Mouse (Mus musculus) midbrain, embryonic 15.5 days (tissue): ENCODE measurements around the gene Mta2. TPM values are rescaled to one million over a fixed set of nuclear protein-coding genes. Genes with fewer than 3 reads are reported as not detected.
A peak's percentile ranks its signal among the peaks of the same experiment; 100 is the strongest.

Experiments used
- ATAC-seq: fragments of 200-750 bp; cut with Nextera tagmentation; replicated peaks from 2 replicates; pipeline ENCODE4 v1.8.0; 2017; ENCODE audit warnings: moderate TSS enrichment
- H3K27ac ChIP-seq: fragments of 300-500 bp; sonication (generic); 2 replicates; pipeline ENCODE4 v1.5.1; 2015; ENCODE audit warnings: mild to moderate bottlenecking, inconsistent platforms
- H3K27me3 ChIP-seq: fragments of 300-500 bp; sonication (generic); replicated peaks from 2 replicates; pipeline ENCODE4 v1.6.1; 2015; ENCODE audit warnings: inconsistent platforms
- H3K36me3 ChIP-seq: fragments of 300-500 bp; sonication (generic); replicated peaks from 2 replicates; pipeline ENCODE4 v1.6.1; 2015; ENCODE audit warnings: inconsistent platforms
- H3K4me1 ChIP-seq: fragments of 300-500 bp; sonication (generic); 2 replicates; pipeline ENCODE4 v1.6.1; 2015; ENCODE audit warnings: inconsistent platforms
- H3K4me2 ChIP-seq: fragments of 300-500 bp; sonication (generic); 2 replicates; pipeline ENCODE4 v1.6.1; 2015; ENCODE audit warnings: inconsistent platforms, mild to moderate bottlenecking, moderate library complexity
- H3K4me3 ChIP-seq: fragments of 300-500 bp; sonication (generic); 2 replicates; pipeline ENCODE4 v1.5.1; 2015; ENCODE audit warnings: mild to moderate bottlenecking, inconsistent platforms
- H3K9ac ChIP-seq: fragments of 300-500 bp; sonication (generic); 2 replicates; pipeline ENCODE4 v1.6.1; 2015; ENCODE audit warnings: mild to moderate bottlenecking, inconsistent platforms
- H3K9me3 ChIP-seq: fragments of 300-500 bp; sonication (generic); 2 replicates; pipeline ENCODE4 v1.6.1; 2016; ENCODE audit warnings: inconsistent platforms
- WGBS: fragments of 180-500 bp; shearing (Covaris S2); methylation state at CpG from one replicate; pipeline ENCODE4 v1.1.7; 2015; ENCODE audit warnings: mixed read lengths; 5-methylcytosine and 5-hydroxymethylcytosine counted together
- polyA plus RNA-seq: library from polyadenylated mRNA; unstranded; fragments of >200 nt; fragmentation: Nextera tagmentation; extraction: Ambion mirVana; gene quantifications from 2 replicates; pipeline ENCODE4 v1.2.1, GENCODE M21; 2015

Mta2 gene
- polyA plus RNA-seq, 1 experiment from 2014 or later: 121 TPM

- Histone ChIP-seq H3K36me3 (no peaks in the 10 kb centered on the region), H3K27ac (no peak overlapping the region; the same call in 1 of the 2 replicates), H3K4me1 (peaks cover 26% of the 10 kb centered on the region), H3K9ac (peak overlapping the region; percentile 18; the same call in 1 of the 2 replicates), H3K4me2 (peak overlapping the region; percentile 73), H3K4me3 (peak overlapping the region; percentile 42), H3K9me3 (no peaks in the 10 kb centered on the region), H3K27me3 (peaks cover 39% of the 10 kb centered on the region)
- whole genome bisulfite sequencing: under 1% methylated on average over 52 of the region's 53 CpGs
- peak; percentile 55 for ATAC-seq
Observed at GRCm38 (mm10) chr19:8989567-8990431, 48.1 kb downstream of the Mta2 start.

GRCm38 (mm10) chr19:8990432-8991102, 48.9 kb downstream of the Mta2 start:
- H3K4me3 ChIP-seq: peak overlapping the region; percentile 42
- no peaks in the 10 kb centered on the region for H3K36me3 ChIP-seq
- H3K4me2 ChIP-seq: peak overlapping the region; percentile 73
- H3K27me3 ChIP-seq: peaks cover 39% of the 10 kb centered on the region
- WGBS: 15% methylated on average over 15 of the region's 15 CpGs
- H3K9ac ChIP-seq: peak overlapping the region; percentile 0; the same call in 1 of the 2 replicates
- H3K27ac ChIP-seq: no peak overlapping the region
- H3K4me1 ChIP-seq: peaks cover 19% of the 10 kb centered on the region
- no peaks in the 10 kb centered on the region for H3K9me3 ChIP-seq
- peak; percentile 74 for ATAC-seq

- H3K4me2 ChIP-seq: peak overlapping the region; percentile 0; the same call in 1 of the 2 replicates
- no peaks in the 10 kb centered on the region for H3K9me3 ChIP-seq
- peaks cover 39% of the 10 kb centered on the region for H3K27me3 ChIP-seq
- peaks cover 19% of the 10 kb centered on the region for H3K4me1 ChIP-seq
- H3K36me3 ChIP-seq: no peaks in the 10 kb centered on the region
- H3K27ac ChIP-seq: no peak overlapping the region
- WGBS: 77% methylated on average over 4 of the region's 4 CpGs
- no peak overlapping the region for H3K9ac ChIP-seq
- H3K4me3 ChIP-seq: no peak overlapping the region
- no peak for ATAC-seq
Observed at GRCm38 (mm10) chr19:8991245-8991870, 49.7 kb downstream of the Mta2 start.

- ATAC-seq: no peak
- Histone ChIP-seq H3K4me1 (peaks cover 19% of the 10 kb centered on the region), H3K27me3 (peaks cover 39% of the 10 kb centered on the region), H3K4me3 (no peak overlapping the region), H3K36me3 (no peaks in the 10 kb centered on the region), H3K27ac (no peak overlapping the region), H3K4me2 (no peak overlapping the region), H3K9me3 (no peaks in the 10 kb centered on the region), H3K9ac (no peak overlapping the region)
- WGBS: 83% methylated on average over 13 of the region's 13 CpGs
Observed at GRCm38 (mm10) chr19:8991871-8992735, 50.4 kb downstream of the Mta2 start.

GRCm38 (mm10) chr19:8992769-8993624, 51.3 kb downstream of the Mta2 start:
- no peak overlapping the region for H3K4me3 ChIP-seq
- no peak for ATAC-seq
- no peak overlapping the region for H3K4me2 ChIP-seq
- 37% methylated on average over 12 of the region's 12 CpGs for WGBS
- H3K36me3 ChIP-seq: no peaks in the 10 kb centered on the region
- no peak overlapping the region for H3K27ac ChIP-seq
- H3K9me3 ChIP-seq: no peaks in the 10 kb centered on the region
- no peak overlapping the region for H3K9ac ChIP-seq
- peaks cover 35% of the 10 kb centered on the region for H3K27me3 ChIP-seq
- peaks cover 19% of the 10 kb centered on the region for H3K4me1 ChIP-seq

- no peaks in the 10 kb centered on the region for H3K36me3 ChIP-seq
- peaks cover 19% of the 10 kb centered on the region for H3K4me1 ChIP-seq
- H3K4me3 ChIP-seq: no peak overlapping the region
- no peak overlapping the region for H3K27ac ChIP-seq
- H3K4me2 ChIP-seq: no peak overlapping the region
- 49% methylated on average over 2 of the region's 2 CpGs for WGBS
- H3K27me3 ChIP-seq: peaks cover 29% of the 10 kb centered on the region
- no peak overlapping the region for H3K9ac ChIP-seq
- no peak for ATAC-seq
- H3K9me3 ChIP-seq: no peaks in the 10 kb centered on the region
Observed at GRCm38 (mm10) chr19:8993625-8993912, 51.9 kb downstream of the Mta2 start.

- H3K4me3 ChIP-seq: no peak overlapping the region
- peaks cover 7% of the 10 kb centered on the region for H3K4me1 ChIP-seq
- no peaks in the 10 kb centered on the region for H3K36me3 ChIP-seq
- WGBS: 79% methylated on average over 10 of the region's 10 CpGs
- H3K27me3 ChIP-seq: peaks cover 15% of the 10 kb centered on the region
- H3K27ac ChIP-seq: no peak overlapping the region
- no peak for ATAC-seq
- no peaks in the 10 kb centered on the region for H3K9me3 ChIP-seq
- H3K4me2 ChIP-seq: no peak overlapping the region
- H3K9ac ChIP-seq: no peak overlapping the region
Observed at GRCm38 (mm10) chr19:8994813-8995607, 53.3 kb downstream of the Mta2 start.

- Histone ChIP-seq H3K27me3 (no peaks in the 10 kb centered on the region), H3K9ac (no peak overlapping the region), H3K4me2 (no peak overlapping the region), H3K36me3 (no peaks in the 10 kb centered on the region), H3K4me1 (no peaks in the 10 kb centered on the region), H3K27ac (no peak overlapping the region), H3K4me3 (no peak overlapping the region), H3K9me3 (no peaks in the 10 kb centered on the region)
- no peak for ATAC-seq
- 91% methylated on average over 6 of the region's 6 CpGs for WGBS
Observed at GRCm38 (mm10) chr19:8996601-8997000, 54.9 kb downstream of the Mta2 start.

GRCm38 (mm10) chr19:8997546-8997945, 55.9 kb downstream of the Mta2 start:
- Histone ChIP-seq H3K9ac (no peak overlapping the region), H3K36me3 (no peaks in the 10 kb centered on the region), H3K4me2 (no peak overlapping the region), H3K4me3 (no peak overlapping the region), H3K4me1 (no peaks in the 10 kb centered on the region), H3K9me3 (no peaks in the 10 kb centered on the region), H3K27me3 (no peaks in the 10 kb centered on the region), H3K27ac (no peak overlapping the region)
- WGBS: 79% methylated on average over 4 of the region's 4 CpGs
- ATAC-seq: 0 out of 2 replicates have a peak, but pooled peaks have one; percentile 50

GRCm38 (mm10) chr19:8998546-8998945, 56.9 kb downstream of the Mta2 start:
- no peaks in the 10 kb centered on the region for H3K36me3 ChIP-seq
- H3K27me3 ChIP-seq: no peaks in the 10 kb centered on the region
- no peak overlapping the region for H3K4me2 ChIP-seq
- no peak overlapping the region for H3K27ac ChIP-seq
- no peak for ATAC-seq
- H3K4me1 ChIP-seq: no peaks in the 10 kb centered on the region
- H3K9ac ChIP-seq: no peak overlapping the region
- H3K4me3 ChIP-seq: no peak overlapping the region
- no peaks in the 10 kb centered on the region for H3K9me3 ChIP-seq
- WGBS: 85% methylated on average over 6 of the region's 6 CpGs
